Mouse (Mus musculus): ENCODE results near the gene Mss51.

Mss51 gene

GRCm38 (mm10) chr14:20451302-20451701, 45.4 kb downstream of the Mss51 start:
- no peak for DNase-seq

- DNase-seq: peak in 1 of 2 experiments; percentile 10
Measured at GRCm38 (mm10) chr14:20447209-20447608, 49.5 kb downstream of the Mss51 start.

- DNase-seq: no peak
Measured at GRCm38 (mm10) chr14:20442252-20442651, 54.4 kb downstream of the Mss51 start.

GRCm38 (mm10) chr14:20436976-20437375, 59.7 kb downstream of the Mss51 start:
- DNase-seq: no peak

Data from lung, adult 18-20 months (tissue).